Mouse (Mus musculus): ENCODE measurements around the gene Grb2. TPM values are rescaled to one million over a fixed set of nuclear protein-coding genes. Genes with fewer than 3 reads are reported as not detected.

Grb2 gene
- polyA plus RNA-seq, 1 experiment from 2014 or later = 54.2 TPM

GRCm38 (mm10) chr11:115673471-115674234 is 34.7 kb downstream of the Grb2 start:
- H3K9ac ChIP-seq (ENCODE audit: low read length) = no peak overlapping the region
- no peaks in the 10 kb centered on the region for H3K9me3 ChIP-seq (ENCODE audit: control insufficient read depth, low read length)
- H3K27ac ChIP-seq (replicated peaks) = no peak overlapping the region
- H3K4me1 ChIP-seq (replicated peaks; ENCODE audit: control insufficient read depth, insufficient read depth) = peaks cover 5% of the 10 kb centered on the region
- WGBS = 67% methylated on average over 9 of the region's 9 CpGs
- H3K27me3 ChIP-seq (ENCODE audit: control insufficient read depth, insufficient read depth, low read length) = no peaks in the 10 kb centered on the region
- H3K4me2 ChIP-seq (replicated peaks; ENCODE audit: low read depth) = no peak overlapping the region
- ATAC-seq (ENCODE audit: low FRiP score, low TSS enrichment) (no peak), DNase-seq (ENCODE audit: low spot score) (no peak)
- no peak for TF ChIP-seq EP300 (optimal IDR thresholded peaks at IDR 0.05)
- no peak for TF ChIP-seq CTCF (IDR thresholded peaks at IDR 0.05; ENCODE audit: low read depth)
- no peak overlapping the region for H3K4me3 ChIP-seq (ENCODE audit: low read depth, low read length)
- H3K36me3 ChIP-seq (ENCODE audit: control insufficient read depth, insufficient read depth, low read length) = no peaks in the 10 kb centered on the region

- H3K27me3 ChIP-seq (ENCODE audit: control insufficient read depth, insufficient read depth, low read length) = no peaks in the 10 kb centered on the region
- ATAC-seq (ENCODE audit: low FRiP score, low TSS enrichment) = no peak
- no peak for DNase-seq (ENCODE audit: low spot score)
- H3K4me3 ChIP-seq (ENCODE audit: low read depth, low read length) = no peak overlapping the region
- no peak overlapping the region for H3K9ac ChIP-seq (ENCODE audit: low read length)
- no peaks in the 10 kb centered on the region for H3K36me3 ChIP-seq (ENCODE audit: control insufficient read depth, insufficient read depth, low read length)
- no peak overlapping the region for H3K27ac ChIP-seq (replicated peaks)
- no peak overlapping the region for H3K4me2 ChIP-seq (replicated peaks; ENCODE audit: low read depth)
- TF ChIP-seq EP300 (optimal IDR thresholded peaks at IDR 0.05) (no peak), CTCF (IDR thresholded peaks at IDR 0.05; ENCODE audit: low read depth) (no peak)
- H3K4me1 ChIP-seq (replicated peaks; ENCODE audit: control insufficient read depth, insufficient read depth) = peaks cover 5% of the 10 kb centered on the region
- 70% methylated on average over 7 of the region's 7 CpGs for WGBS
- no peaks in the 10 kb centered on the region for H3K9me3 ChIP-seq (ENCODE audit: control insufficient read depth, low read length)
Observed at GRCm38 (mm10) chr11:115672226-115672987, 36.0 kb downstream of the Grb2 start.

GRCm38 (mm10) chr11:115670451-115671050 is 37.8 kb downstream of the Grb2 start:
- Histone ChIP-seq H3K9ac (ENCODE audit: low read length) (no peak overlapping the region), H3K27ac (replicated peaks) (no peak overlapping the region), H3K36me3 (ENCODE audit: control insufficient read depth, insufficient read depth, low read length) (no peaks in the 10 kb centered on the region), H3K9me3 (ENCODE audit: control insufficient read depth, low read length) (no peaks in the 10 kb centered on the region), H3K27me3 (ENCODE audit: control insufficient read depth, insufficient read depth, low read length) (no peaks in the 10 kb centered on the region), H3K4me3 (ENCODE audit: low read depth, low read length) (no peak overlapping the region), H3K4me2 (replicated peaks; ENCODE audit: low read depth) (no peak overlapping the region), H3K4me1 (replicated peaks; ENCODE audit: control insufficient read depth, insufficient read depth) (peaks cover 5% of the 10 kb centered on the region)
- ATAC-seq (ENCODE audit: low FRiP score, low TSS enrichment) (no peak), DNase-seq (ENCODE audit: low spot score) (no peak)
- TF ChIP-seq CTCF (IDR thresholded peaks at IDR 0.05; ENCODE audit: low read depth) = no peak
- no peak for TF ChIP-seq EP300 (optimal IDR thresholded peaks at IDR 0.05)
- 48% methylated on average over 5 of the region's 5 CpGs for WGBS

GRCm38 (mm10) chr11:115663676-115664335 is 44.6 kb downstream of the Grb2 start:
- H3K9ac ChIP-seq (ENCODE audit: low read length) = no peak overlapping the region
- DNase-seq (ENCODE audit: low spot score) = no peak
- 68% methylated on average over 4 of the region's 4 CpGs for WGBS
- H3K4me1 ChIP-seq (replicated peaks; ENCODE audit: control insufficient read depth, insufficient read depth) = no peaks in the 10 kb centered on the region
- ATAC-seq (ENCODE audit: low FRiP score, low TSS enrichment) = no peak
- no peak overlapping the region for H3K27ac ChIP-seq (replicated peaks)
- no peaks in the 10 kb centered on the region for H3K9me3 ChIP-seq (ENCODE audit: control insufficient read depth, low read length)
- H3K36me3 ChIP-seq (ENCODE audit: control insufficient read depth, insufficient read depth, low read length) = no peaks in the 10 kb centered on the region; the same call in 1 of the 2 replicates
- no peak overlapping the region for H3K4me2 ChIP-seq (replicated peaks; ENCODE audit: low read depth)
- TF ChIP-seq CTCF (IDR thresholded peaks at IDR 0.05; ENCODE audit: low read depth) = no peak
- TF ChIP-seq EP300 (optimal IDR thresholded peaks at IDR 0.05) = no peak
- H3K27me3 ChIP-seq (ENCODE audit: control insufficient read depth, insufficient read depth, low read length) = no peaks in the 10 kb centered on the region
- H3K4me3 ChIP-seq (ENCODE audit: low read depth, low read length) = no peak overlapping the region

GRCm38 (mm10) chr11:115660376-115660775 is 48.0 kb downstream of the Grb2 start:
- no peaks in the 10 kb centered on the region; the same call in 1 of the 2 replicates for H3K36me3 ChIP-seq (ENCODE audit: control insufficient read depth, insufficient read depth, low read length)
- whole genome bisulfite sequencing = 86% methylated on average over 4 of the region's 4 CpGs
- H3K9me3 ChIP-seq (ENCODE audit: control insufficient read depth, low read length) = no peaks in the 10 kb centered on the region
- TF ChIP-seq CTCF (IDR thresholded peaks at IDR 0.05; ENCODE audit: low read depth) (no peak), EP300 (optimal IDR thresholded peaks at IDR 0.05) (no peak)
- no peak overlapping the region for H3K4me3 ChIP-seq (ENCODE audit: low read depth, low read length)
- ATAC-seq (ENCODE audit: low FRiP score, low TSS enrichment) (no peak), DNase-seq (ENCODE audit: low spot score) (no peak)
- H3K4me1 ChIP-seq (replicated peaks; ENCODE audit: control insufficient read depth, insufficient read depth) = no peaks in the 10 kb centered on the region
- H3K27me3 ChIP-seq (ENCODE audit: control insufficient read depth, insufficient read depth, low read length) = no peaks in the 10 kb centered on the region
- no peak overlapping the region for H3K27ac ChIP-seq (replicated peaks)
- no peak overlapping the region for H3K9ac ChIP-seq (ENCODE audit: low read length)
- no peak overlapping the region for H3K4me2 ChIP-seq (replicated peaks; ENCODE audit: low read depth)
